Mouse (Mus musculus): ENCODE results near the gene Nhsl1. TPM values are rescaled to one million over a fixed set of nuclear protein-coding genes. Genes with fewer than 3 reads are reported as not detected.
A peak's percentile ranks its signal among the peaks of the same experiment; 100 is the strongest.

Nhsl1 gene
- polyA plus RNA-seq, 1 experiment from 2014 or later, result 10.9 TPM

DNA sequence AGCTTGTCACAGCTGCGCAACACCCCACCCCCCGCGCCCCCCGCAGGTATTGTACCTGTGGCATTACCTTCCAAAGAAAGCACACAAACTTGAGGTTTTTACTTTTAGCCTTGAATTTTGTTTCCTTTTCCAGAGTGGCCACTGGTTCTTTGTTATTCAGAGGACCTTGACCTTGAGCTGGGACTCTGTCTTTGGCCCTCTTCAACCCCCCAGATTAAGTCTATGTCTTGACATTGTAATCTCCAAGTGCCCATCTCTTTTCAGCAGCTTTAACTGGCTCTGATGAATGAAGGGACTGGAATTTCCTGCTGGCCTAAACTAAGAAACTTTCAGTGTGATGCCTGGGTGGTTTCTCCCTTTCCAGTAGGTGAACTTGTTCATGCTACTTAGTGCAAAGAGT, 906 bp downstream of the Nhsl1 start:
- Histone ChIP-seq H3K27ac (ENCODE audit: low read length) (no peak overlapping the region), H3K36me3 (ENCODE audit: control insufficient read depth, insufficient read depth, low read length) (no peaks in the 10 kb centered on the region), H3K4me3 (ENCODE audit: low read depth, low read length) (peak overlapping the region; percentile 77), H3K27me3 (ENCODE audit: control insufficient read depth, insufficient read depth, low read length) (no peaks in the 10 kb centered on the region), H3K9me3 (ENCODE audit: control insufficient read depth, low read depth, low read length) (no peaks in the 10 kb centered on the region), H3K4me1 (ENCODE audit: control insufficient read depth, insufficient read depth, low read length) (peaks cover 4% of the 10 kb centered on the region; the same call in 1 of the 2 replicates), H3K4me2 (replicated peaks; ENCODE audit: low read depth, low read length) (peak overlapping the region; percentile 85), H3K9ac (replicated peaks; ENCODE audit: low read depth, low read length) (peak overlapping the region; percentile 84; the same call in 1 of the 2 replicates)
- 18% methylated on average over 4 of the region's 4 CpGs for WGBS
- ATAC-seq (ENCODE audit: insufficient number of reproducible peaks, insufficient read depth, low FRiP score, low read depth), result no peak

DNA sequence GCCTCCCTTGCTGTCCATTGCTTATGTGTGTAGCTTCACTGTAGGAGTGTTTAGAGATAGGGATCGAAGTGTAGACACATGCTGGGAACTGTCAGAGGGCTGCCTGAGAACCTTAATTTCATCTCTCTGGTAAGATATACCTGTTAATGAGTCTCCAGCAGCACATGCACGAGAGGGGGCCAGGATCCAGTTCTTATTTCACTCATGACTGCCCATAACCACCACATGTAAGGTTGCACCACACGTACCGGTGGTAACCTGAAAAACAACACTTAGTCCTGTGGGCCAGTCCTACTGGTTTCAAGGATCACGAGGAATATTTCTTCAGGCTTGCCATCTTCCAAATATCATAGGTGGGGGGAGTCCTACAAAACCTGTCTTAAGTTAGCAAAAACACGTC, 3.1 kb downstream of the Nhsl1 start:
- Histone ChIP-seq H3K27me3 (ENCODE audit: control insufficient read depth, insufficient read depth, low read length) (no peaks in the 10 kb centered on the region), H3K4me1 (ENCODE audit: control insufficient read depth, insufficient read depth, low read length) (peaks cover 6% of the 10 kb centered on the region; the same call in 1 of the 2 replicates), H3K36me3 (ENCODE audit: control insufficient read depth, insufficient read depth, low read length) (no peaks in the 10 kb centered on the region), H3K27ac (ENCODE audit: low read length) (no peak overlapping the region), H3K4me3 (ENCODE audit: low read depth, low read length) (no peak overlapping the region), H3K9ac (replicated peaks; ENCODE audit: low read depth, low read length) (no peak overlapping the region), H3K9me3 (ENCODE audit: control insufficient read depth, low read depth, low read length) (no peaks in the 10 kb centered on the region), H3K4me2 (replicated peaks; ENCODE audit: low read depth, low read length) (no peak overlapping the region)
- ATAC-seq (ENCODE audit: insufficient number of reproducible peaks, insufficient read depth, low FRiP score, low read depth), result no peak
- 86% methylated on average over 6 of the region's 6 CpGs for WGBS

DNA sequence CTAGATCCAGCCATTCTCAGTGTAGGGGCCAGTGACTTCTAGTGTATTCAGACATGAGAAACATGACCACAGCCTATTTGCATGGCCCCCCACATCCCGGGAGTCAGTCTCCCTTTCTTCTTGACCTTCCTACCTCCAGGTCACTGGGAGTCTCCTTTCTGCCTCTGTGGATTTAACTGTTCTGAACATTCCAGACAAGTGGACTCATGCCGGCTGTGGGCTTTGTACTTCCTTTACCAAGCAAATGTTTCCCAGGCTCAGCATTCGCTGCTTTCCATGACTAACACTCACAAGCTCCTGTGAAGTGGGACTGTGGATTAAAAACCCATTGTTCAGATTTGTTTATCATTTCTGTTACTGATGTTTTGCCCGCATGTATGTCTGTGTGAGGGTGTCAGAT, 4.9 kb downstream of the Nhsl1 start:
- Histone ChIP-seq H3K27me3 (ENCODE audit: control insufficient read depth, insufficient read depth, low read length) (no peaks in the 10 kb centered on the region), H3K9ac (replicated peaks; ENCODE audit: low read depth, low read length) (no peak overlapping the region), H3K36me3 (ENCODE audit: control insufficient read depth, insufficient read depth, low read length) (no peaks in the 10 kb centered on the region), H3K4me3 (ENCODE audit: low read depth, low read length) (no peak overlapping the region), H3K4me2 (replicated peaks; ENCODE audit: low read depth, low read length) (no peak overlapping the region), H3K27ac (ENCODE audit: low read length) (no peak overlapping the region), H3K9me3 (ENCODE audit: control insufficient read depth, low read depth, low read length) (no peaks in the 10 kb centered on the region), H3K4me1 (ENCODE audit: control insufficient read depth, insufficient read depth, low read length) (peaks cover 6% of the 10 kb centered on the region; the same call in 1 of the 2 replicates)
- WGBS, result 44% methylated on average over 4 of the region's 4 CpGs
- ATAC-seq (ENCODE audit: insufficient number of reproducible peaks, insufficient read depth, low FRiP score, low read depth), result no peak

DNA sequence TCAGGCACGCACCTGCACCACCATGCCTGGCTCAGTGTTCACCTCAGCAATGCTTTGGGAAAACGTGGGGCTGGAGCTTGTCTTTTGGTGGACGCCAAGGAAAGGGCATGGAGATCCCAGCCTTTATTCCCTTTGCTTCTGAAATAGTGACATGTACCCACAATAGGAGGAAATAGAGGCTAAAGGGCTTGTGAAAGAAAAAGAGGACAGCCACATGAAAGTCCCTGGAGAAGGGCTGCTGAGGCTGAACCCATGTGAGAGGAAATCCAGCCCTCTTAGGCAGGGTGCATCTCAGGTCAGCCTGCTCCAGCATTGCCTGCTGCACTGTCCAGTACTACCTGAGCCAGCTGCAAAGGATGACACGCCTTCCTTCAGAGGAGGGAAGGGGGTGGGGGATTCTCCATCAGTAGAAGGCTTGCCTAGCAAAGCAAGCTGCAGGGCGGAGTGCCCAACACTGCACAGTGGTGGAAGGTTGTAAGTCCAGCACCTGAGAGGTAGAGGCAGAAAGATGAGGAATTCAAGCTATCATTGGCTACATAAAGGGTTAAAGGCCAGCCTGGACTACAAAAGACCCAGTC, 9.6 kb downstream of the Nhsl1 start:
- 59% methylated on average over 5 of the region's 5 CpGs for WGBS
- 0 out of 2 replicates have a peak, but pooled peaks have one; percentile 33 for ATAC-seq (ENCODE audit: insufficient number of reproducible peaks, insufficient read depth, low FRiP score, low read depth)
- H3K27ac ChIP-seq (ENCODE audit: low read length), result no peak overlapping the region
- no peaks in the 10 kb centered on the region for H3K36me3 ChIP-seq (ENCODE audit: control insufficient read depth, insufficient read depth, low read length)
- H3K4me3 ChIP-seq (ENCODE audit: low read depth, low read length), result no peak overlapping the region
- no peak overlapping the region for H3K9ac ChIP-seq (replicated peaks; ENCODE audit: low read depth, low read length)
- no peak overlapping the region for H3K4me2 ChIP-seq (replicated peaks; ENCODE audit: low read depth, low read length)
- H3K4me1 ChIP-seq (ENCODE audit: control insufficient read depth, insufficient read depth, low read length), result peaks cover 11% of the 10 kb centered on the region
- no peaks in the 10 kb centered on the region for H3K9me3 ChIP-seq (ENCODE audit: control insufficient read depth, low read depth, low read length)
- no peaks in the 10 kb centered on the region for H3K27me3 ChIP-seq (ENCODE audit: control insufficient read depth, insufficient read depth, low read length)

DNA sequence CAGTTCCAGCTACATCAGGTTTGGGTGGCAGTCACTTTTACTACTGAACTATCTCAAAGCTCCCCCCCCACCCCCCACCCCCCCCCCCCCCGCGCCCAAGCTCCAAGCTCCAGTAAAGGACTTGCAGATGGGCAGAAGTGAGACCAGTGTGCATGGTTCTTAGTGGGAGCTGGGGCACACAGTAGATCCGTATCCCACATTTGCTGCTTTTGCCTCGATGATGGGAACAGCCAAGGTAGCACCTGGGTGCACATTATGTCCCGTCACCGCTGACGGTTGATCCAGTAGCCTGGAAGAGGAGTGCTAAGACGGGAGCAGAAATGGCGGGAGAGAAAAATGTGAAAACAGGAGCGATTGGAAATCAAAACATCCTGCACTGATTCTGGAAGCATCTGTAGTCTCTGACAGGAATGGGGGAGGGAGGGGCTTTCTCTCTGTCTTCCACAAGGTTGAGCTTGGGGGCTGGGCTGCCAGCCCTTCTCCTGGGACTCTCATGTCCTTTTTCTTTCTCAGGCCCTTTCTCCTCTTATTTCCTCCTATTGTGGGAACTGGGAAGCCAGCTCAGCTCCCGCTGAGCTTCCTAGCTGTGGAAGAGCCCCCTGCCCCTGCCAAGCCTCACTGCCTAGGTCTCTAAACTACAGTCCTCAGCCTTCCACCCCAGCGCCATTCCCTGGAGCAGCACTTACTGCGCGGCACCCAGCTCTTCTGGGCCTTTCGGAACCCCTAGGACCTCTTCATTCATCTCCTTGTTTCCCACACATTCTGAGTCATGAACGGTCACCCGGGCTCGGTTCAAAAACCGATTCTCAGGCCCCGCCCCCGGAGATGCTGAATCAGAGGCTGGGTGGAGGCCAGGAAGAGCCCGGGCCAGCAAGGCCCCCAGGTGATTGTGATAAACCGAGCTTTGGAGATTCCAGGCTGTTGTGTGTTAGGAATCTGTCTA, 10.6 kb downstream of the Nhsl1 start:
- Histone ChIP-seq H3K4me3 (ENCODE audit: low read depth, low read length) (peak overlapping the region; percentile 24), H3K27me3 (ENCODE audit: control insufficient read depth, insufficient read depth, low read length) (no peaks in the 10 kb centered on the region), H3K9me3 (ENCODE audit: control insufficient read depth, low read depth, low read length) (no peaks in the 10 kb centered on the region), H3K27ac (ENCODE audit: low read length) (peak overlapping the region; percentile 67), H3K36me3 (ENCODE audit: control insufficient read depth, insufficient read depth, low read length) (no peaks in the 10 kb centered on the region), H3K4me2 (replicated peaks; ENCODE audit: low read depth, low read length) (peak overlapping the region; percentile 55), H3K4me1 (ENCODE audit: control insufficient read depth, insufficient read depth, low read length) (peaks cover 11% of the 10 kb centered on the region), H3K9ac (replicated peaks; ENCODE audit: low read depth, low read length) (no peak overlapping the region)
- 0 out of 2 replicates have a peak, but pooled peaks have one; percentile 20 for ATAC-seq (ENCODE audit: insufficient number of reproducible peaks, insufficient read depth, low FRiP score, low read depth)
- WGBS, result 5% methylated on average over 22 of the region's 23 CpGs

DNA sequence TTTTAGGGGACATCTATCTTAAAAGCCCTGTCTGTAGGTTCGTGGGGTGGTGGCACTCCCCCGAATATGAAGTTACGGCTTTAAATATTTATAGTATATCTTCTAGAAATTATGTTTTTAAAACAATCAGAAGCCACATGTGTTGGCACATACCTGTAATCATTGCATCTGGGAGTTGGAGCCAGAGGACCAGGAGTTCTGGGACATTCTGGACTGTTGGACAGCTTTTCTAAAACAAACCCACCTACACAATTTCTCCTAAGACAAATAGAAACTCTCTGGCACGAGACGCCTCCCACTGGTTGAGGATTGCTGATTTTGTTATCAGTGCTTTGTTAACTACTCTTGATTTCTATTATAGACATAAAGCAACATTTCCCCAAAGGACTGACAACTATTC, 11.7 kb downstream of the Nhsl1 start:
- WGBS, result 73% methylated on average over 5 of the region's 5 CpGs
- ATAC-seq (ENCODE audit: insufficient number of reproducible peaks, insufficient read depth, low FRiP score, low read depth), result no peak
- no peak overlapping the region for H3K4me3 ChIP-seq (ENCODE audit: low read depth, low read length)
- no peaks in the 10 kb centered on the region for H3K9me3 ChIP-seq (ENCODE audit: control insufficient read depth, low read depth, low read length)
- peaks cover 9% of the 10 kb centered on the region for H3K4me1 ChIP-seq (ENCODE audit: control insufficient read depth, insufficient read depth, low read length)
- no peaks in the 10 kb centered on the region for H3K36me3 ChIP-seq (ENCODE audit: control insufficient read depth, insufficient read depth, low read length)
- H3K27me3 ChIP-seq (ENCODE audit: control insufficient read depth, insufficient read depth, low read length), result no peaks in the 10 kb centered on the region
- H3K9ac ChIP-seq (replicated peaks; ENCODE audit: low read depth, low read length), result no peak overlapping the region
- no peak overlapping the region for H3K4me2 ChIP-seq (replicated peaks; ENCODE audit: low read depth, low read length)
- H3K27ac ChIP-seq (ENCODE audit: low read length), result no peak overlapping the region

DNA sequence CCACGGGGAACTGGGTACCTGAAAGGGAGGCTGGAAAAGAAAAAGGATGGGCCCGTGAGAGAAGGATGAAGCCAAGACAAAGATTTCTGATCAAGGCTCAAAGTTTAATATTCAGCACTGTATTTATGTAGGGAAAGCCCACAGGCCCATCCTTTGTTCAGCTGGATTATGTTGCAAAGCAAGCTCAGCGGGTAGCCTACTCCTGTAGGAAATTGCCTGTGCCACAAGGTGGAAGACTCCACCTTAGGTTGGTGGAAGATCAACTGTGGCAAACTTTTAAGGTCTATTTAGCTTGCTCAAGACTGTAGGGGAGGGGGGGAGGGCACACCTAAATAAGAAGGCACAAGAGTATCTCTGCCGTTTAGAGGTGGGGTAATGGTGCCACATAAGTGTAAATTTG, 14.8 kb downstream of the Nhsl1 start:
- Histone ChIP-seq H3K4me1 (ENCODE audit: control insufficient read depth, insufficient read depth, low read length) (peaks cover 9% of the 10 kb centered on the region), H3K36me3 (ENCODE audit: control insufficient read depth, insufficient read depth, low read length) (no peaks in the 10 kb centered on the region), H3K9ac (replicated peaks; ENCODE audit: low read depth, low read length) (no peak overlapping the region), H3K27ac (ENCODE audit: low read length) (no peak overlapping the region), H3K4me2 (replicated peaks; ENCODE audit: low read depth, low read length) (no peak overlapping the region), H3K4me3 (ENCODE audit: low read depth, low read length) (no peak overlapping the region), H3K9me3 (ENCODE audit: control insufficient read depth, low read depth, low read length) (no peaks in the 10 kb centered on the region), H3K27me3 (ENCODE audit: control insufficient read depth, insufficient read depth, low read length) (no peaks in the 10 kb centered on the region)
- ATAC-seq (ENCODE audit: insufficient number of reproducible peaks, insufficient read depth, low FRiP score, low read depth), result no peak
- WGBS, result 56% methylated on average over 4 of the region's 4 CpGs

DNA sequence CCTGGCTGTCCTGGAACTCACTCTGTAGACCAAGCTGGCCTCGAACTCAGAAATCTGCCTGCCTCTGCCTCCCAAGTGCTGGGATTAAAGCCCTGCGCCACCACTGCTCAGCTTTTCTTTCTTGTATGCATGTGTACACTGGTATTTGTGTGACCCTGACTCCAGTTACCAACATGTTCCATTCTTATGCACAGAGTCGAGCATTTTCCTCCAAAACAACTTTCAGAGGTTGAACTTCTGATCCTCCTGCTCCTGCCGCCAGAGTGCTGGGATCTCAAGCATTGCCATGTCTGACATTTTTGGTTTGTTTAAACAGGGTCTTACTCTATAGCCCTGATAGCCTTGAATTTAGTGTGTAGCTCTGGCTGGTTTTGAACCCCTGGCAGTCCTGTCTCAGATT, 15.4 kb downstream of the Nhsl1 start:
- Histone ChIP-seq H3K9ac (replicated peaks; ENCODE audit: low read depth, low read length) (no peak overlapping the region), H3K4me1 (ENCODE audit: control insufficient read depth, insufficient read depth, low read length) (peaks cover 7% of the 10 kb centered on the region), H3K27me3 (ENCODE audit: control insufficient read depth, insufficient read depth, low read length) (no peaks in the 10 kb centered on the region), H3K4me2 (replicated peaks; ENCODE audit: low read depth, low read length) (no peak overlapping the region), H3K36me3 (ENCODE audit: control insufficient read depth, insufficient read depth, low read length) (no peaks in the 10 kb centered on the region), H3K27ac (ENCODE audit: low read length) (no peak overlapping the region), H3K4me3 (ENCODE audit: low read depth, low read length) (no peak overlapping the region), H3K9me3 (ENCODE audit: control insufficient read depth, low read depth, low read length) (no peaks in the 10 kb centered on the region)
- WGBS, result 90% methylated on average over 4 of the region's 4 CpGs
- no peak for ATAC-seq (ENCODE audit: insufficient number of reproducible peaks, insufficient read depth, low FRiP score, low read depth)
